ENCODE assay signal across 8 mouse cellular contexts in genomic region chr9:114797329-114798004, GRCm38 (mm10). TPM values are rescaled to one million over a fixed set of nuclear protein-coding genes. Genes with fewer than 3 reads are reported as not detected.
A peak's percentile ranks its signal among the peaks of the same experiment; 100 is the strongest.
DNase-seq lines count a peak whose midpoint lies in the region; ATAC-seq and TF ChIP-seq lines count a peak whose summit lies in the region.

No protein-coding gene starts in this region.

- no peak overlapping the region for H3K9ac ChIP-seq in ES-Bruce4 (ENCODE audit: low read depth, poor library complexity, severe bottlenecking)
- H3K9ac ChIP-seq in forebrain, embryonic 15.5 days (replicated peaks): no peak overlapping the region
- no peak overlapping the region for H3K9ac ChIP-seq in liver, embryonic 16.5 days (ENCODE audit: low read depth, low read length)
- H3K9ac ChIP-seq in neural tube, embryonic 14.5 days (replicated peaks; ENCODE audit: low read depth, low read length): no peak overlapping the region

- no peaks in the 10 kb centered on the region for H3K36me3 ChIP-seq in ES-Bruce4 (ENCODE audit: control insufficient read depth, insufficient read depth, low read length, poor library complexity, severe bottlenecking)
- H3K36me3 ChIP-seq in forebrain, embryonic 15.5 days: no peaks in the 10 kb centered on the region
- H3K36me3 ChIP-seq in liver, embryonic 16.5 days (ENCODE audit: control insufficient read depth, insufficient read depth): no peaks in the 10 kb centered on the region
- no peaks in the 10 kb centered on the region for H3K36me3 ChIP-seq in neural tube, embryonic 14.5 days (ENCODE audit: control insufficient read depth, insufficient read depth, low read length)
- no peaks in the 10 kb centered on the region for H3K36me3 ChIP-seq in testis, adult 2 months (ENCODE audit: control insufficient read depth, insufficient read depth, low read length)

- H3K9me3 ChIP-seq in ES-Bruce4 (replicated peaks; ENCODE audit: control insufficient read depth, insufficient read depth, low read length, poor library complexity, severe bottlenecking): no peaks in the 10 kb centered on the region
- H3K9me3 ChIP-seq in forebrain, embryonic 15.5 days: no peaks in the 10 kb centered on the region
- no peaks in the 10 kb centered on the region for H3K9me3 ChIP-seq in liver, embryonic 16.5 days (replicated peaks; ENCODE audit: control insufficient read depth, low read length)
- H3K9me3 ChIP-seq in neural tube, embryonic 14.5 days (ENCODE audit: control insufficient read depth, low read length): no peaks in the 10 kb centered on the region

- intact Hi-C loops in heart, postnatal 14 days (cut with DNase I): loop anchor here (1.0 to 10.0 kb wide), 5 partner anchors 45 to 907 kb away; partner anchors contain the start of gene Cmtm8

- H3K27ac ChIP-seq in ES-Bruce4 (ENCODE audit: insufficient read depth, low read length): no peak overlapping the region
- no peak overlapping the region for H3K27ac ChIP-seq in forebrain, embryonic 15.5 days (replicated peaks)
- H3K27ac ChIP-seq in liver, embryonic 16.5 days (ENCODE audit: low read length): no peak overlapping the region
- H3K27ac ChIP-seq in neural tube, embryonic 14.5 days (ENCODE audit: low read depth, low read length): no peak overlapping the region
- H3K27ac ChIP-seq in testis, adult 2 months (ENCODE audit: control insufficient read depth, insufficient read depth, low read depth, low read length): no peak overlapping the region

- ATAC-seq in forebrain, embryonic 15.5 days (replicated peaks): peak; percentile 88
- peak; percentile 53 for ATAC-seq in liver, embryonic 16.5 days (ENCODE audit: low read depth)
- peak; percentile 88 for ATAC-seq in neural tube, embryonic 14.5 days (ENCODE audit: low read depth)

- peak; percentile 72 for DNase-seq in cerebellum, adult 11 months
- peak; percentile 86 to 94 for DNase-seq in heart, postnatal 14 days
- peak; percentile 90 to 92 for DNase-seq in kidney, postnatal 4 days

- no peak for TF ChIP-seq EP300 in ES-Bruce4 (IDR thresholded peaks at IDR 0.05; ENCODE audit: insufficient read depth, low read depth, low read length)

- no peaks in the 10 kb centered on the region for H3K27me3 ChIP-seq in ES-Bruce4 (ENCODE audit: control insufficient read depth, insufficient read depth, low read length, poor library complexity, severe bottlenecking)
- no peaks in the 10 kb centered on the region for H3K27me3 ChIP-seq in forebrain, embryonic 15.5 days
- no peaks in the 10 kb centered on the region for H3K27me3 ChIP-seq in liver, embryonic 16.5 days (ENCODE audit: control insufficient read depth, insufficient read depth, low read depth, low read length)
- H3K27me3 ChIP-seq in neural tube, embryonic 14.5 days (ENCODE audit: control insufficient read depth, insufficient read depth, low read length): no peaks in the 10 kb centered on the region
- H3K27me3 ChIP-seq in testis, adult 2 months (ENCODE audit: control insufficient read depth, insufficient read depth, low read length): no peaks in the 10 kb centered on the region

- no peaks in the 10 kb centered on the region for H3K4me1 ChIP-seq in ES-Bruce4 (ENCODE audit: control insufficient read depth, insufficient read depth, low read length)
- H3K4me1 ChIP-seq in forebrain, embryonic 15.5 days: peaks cover 11% of the 10 kb centered on the region
- no peaks in the 10 kb centered on the region for H3K4me1 ChIP-seq in liver, embryonic 16.5 days (ENCODE audit: control insufficient read depth, low read depth, low read length)
- peaks cover 5% of the 10 kb centered on the region; the same call in 1 of the 2 replicates for H3K4me1 ChIP-seq in neural tube, embryonic 14.5 days (ENCODE audit: control insufficient read depth, insufficient read depth, low read length)
- no peaks in the 10 kb centered on the region for H3K4me1 ChIP-seq in testis, adult 2 months (ENCODE audit: control insufficient read depth, insufficient read depth, low read length)

- whole genome bisulfite sequencing in forebrain, embryonic 15.5 days: 53% methylated on average over 11 of the region's 11 CpGs
- 50% methylated on average over 11 of the region's 11 CpGs for WGBS in liver, embryonic 16.5 days (ENCODE audit: insufficient replicate concordance)
- 52% methylated on average over 11 of the region's 11 CpGs for WGBS in neural tube, embryonic 14.5 days

- no peak overlapping the region for H3K4me3 ChIP-seq in ES-Bruce4 (ENCODE audit: low read depth, low read length)
- H3K4me3 ChIP-seq in forebrain, embryonic 15.5 days: no peak overlapping the region
- H3K4me3 ChIP-seq in liver, embryonic 16.5 days (ENCODE audit: low read depth, low read length): no peak overlapping the region
- H3K4me3 ChIP-seq in neural tube, embryonic 14.5 days (ENCODE audit: low read depth, low read length): no peak overlapping the region
- no peak overlapping the region for H3K4me3 ChIP-seq in testis, adult 2 months (ENCODE audit: control insufficient read depth, low read depth, low read length)

- H3K4me2 ChIP-seq in forebrain, embryonic 15.5 days (replicated peaks): no peak overlapping the region
- no peak overlapping the region for H3K4me2 ChIP-seq in liver, embryonic 16.5 days (ENCODE audit: low read depth, low read length)
- no peak overlapping the region for H3K4me2 ChIP-seq in neural tube, embryonic 14.5 days (ENCODE audit: low read depth, low read length)

- TF ChIP-seq POLR2A in ES-Bruce4 (IDR thresholded peaks at IDR 0.05; ENCODE audit: insufficient read depth, low read length): no peak
- TF ChIP-seq POLR2A in testis, adult 2 months (IDR thresholded peaks at IDR 0.05; ENCODE audit: control insufficient read depth, low read depth, low read length): no peak

- peak; percentile 96 for TF ChIP-seq CTCF in ES-Bruce4 (IDR thresholded peaks at IDR 0.05; ENCODE audit: low read depth, low read length)
- TF ChIP-seq CTCF in testis, adult 2 months (IDR thresholded peaks at IDR 0.05; ENCODE audit: control insufficient read depth, insufficient read depth, insufficient replicate concordance, low read depth, low read length): peak; percentile 82

RNA-seq across cellular contexts. Expression of gene Cmtm7, which starts 15.8 kb away (rescaled TPM):
- 60.6 and 63.7 TPM in 2 replicates for polyA plus RNA-seq in ES-Bruce4 (2011; ENCODE audit: insufficient read depth, insufficient read length, low read depth, missing spikeins)
- 15.2 and 18.1 TPM in 2 replicates for polyA plus RNA-seq in forebrain, embryonic 15.5 days (2015; fragmentation: Nextera tagmentation; extraction: Ambion mirVana)
- 10 to 100 TPM; 14.9 to 21.4 TPM for total RNA-seq in heart, postnatal 14 days (2021)
- 48.4 and 50.5 TPM in 2 replicates for polyA plus RNA-seq in liver, embryonic 16.5 days (2015; fragmentation: Nextera tagmentation; extraction: Ambion mirVana)
- polyA plus RNA-seq in neural tube, embryonic 14.5 days (2014; fragmentation: Nextera tagmentation; extraction: Ambion mirVana): 5.4 and 9.7 TPM in 2 replicates
- 6.8 and 10.1 TPM in 2 replicates for polyA plus RNA-seq in testis, adult 2 months (2012; rRNA removed)

RNA-seq across cellular contexts. Expression of gene Cmtm8, which starts 46.5 kb away (rescaled TPM):
- polyA plus RNA-seq in ES-Bruce4 (2011; ENCODE audit: insufficient read depth, insufficient read length, low read depth, missing spikeins): 7.8 and 8.2 TPM in 2 replicates
- 7.9 and 8.4 TPM in 2 replicates for polyA plus RNA-seq in forebrain, embryonic 15.5 days (2015; fragmentation: Nextera tagmentation; extraction: Ambion mirVana)
- total RNA-seq in heart, postnatal 14 days (2021): 10 to 100 TPM; 12.8 to 15.0 TPM
- 57.6 and 62.3 TPM in 2 replicates for polyA plus RNA-seq in liver, embryonic 16.5 days (2015; fragmentation: Nextera tagmentation; extraction: Ambion mirVana)
- 8.1 and 12.5 TPM in 2 replicates for polyA plus RNA-seq in neural tube, embryonic 14.5 days (2014; fragmentation: Nextera tagmentation; extraction: Ambion mirVana)
- polyA plus RNA-seq in testis, adult 2 months (2012; rRNA removed): 1.7 and 2.1 TPM in 2 replicates
